Mouse (Mus musculus): ENCODE data around the gene L1td1. TPM values are rescaled to one million over a fixed set of nuclear protein-coding genes. Genes with fewer than 3 reads are reported as not detected.

The L1td1 gene
- total and polyA plus RNA-seq, 3 experiments: 0.22 TPM; not detected in 2

DNA sequence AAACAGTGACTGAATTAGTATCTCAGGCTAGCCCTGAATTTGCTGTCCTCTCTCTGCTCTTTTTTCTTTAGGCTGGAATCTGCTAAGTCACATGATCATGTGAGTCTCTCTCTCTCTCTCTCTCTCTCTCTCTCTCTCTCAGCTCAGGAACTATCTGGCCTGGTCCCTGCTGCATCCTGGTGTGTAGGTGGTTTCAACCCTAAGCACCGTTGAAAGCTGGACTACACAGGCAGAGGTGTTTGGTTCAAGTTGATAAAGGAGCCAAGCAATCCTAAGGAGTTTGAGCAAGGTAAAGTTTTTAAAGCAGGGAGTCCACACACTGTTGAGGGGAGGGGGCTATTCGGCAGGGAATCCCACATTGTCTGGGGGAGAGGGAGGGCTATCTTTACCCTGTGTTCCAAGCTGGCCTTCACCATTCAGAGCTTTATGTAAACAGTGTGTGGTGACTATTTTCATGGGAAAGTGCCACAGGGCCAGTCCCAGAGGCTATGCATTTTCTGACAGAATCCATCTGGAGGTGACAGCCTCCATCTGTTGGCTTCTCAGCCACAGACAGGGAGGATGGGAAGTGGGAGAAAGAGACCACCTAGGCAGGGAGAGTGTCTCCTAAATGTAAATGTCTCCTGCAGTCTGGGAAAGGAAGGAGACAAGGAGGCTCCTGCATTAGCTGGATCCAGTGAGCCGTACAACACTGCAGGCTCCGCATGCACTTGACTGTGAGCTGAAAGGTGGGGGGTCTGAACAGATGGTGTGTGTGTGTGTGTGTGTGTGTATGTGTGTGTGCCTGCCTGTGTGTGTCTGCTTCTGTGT, 31.7 kb downstream of the L1td1 start:
- TF ChIP-seq TAL1 (conservative IDR thresholded peaks at IDR 0.05; ENCODE audit: low read depth, low read length): no peak
- no peak for TF ChIP-seq GATA2 (IDR thresholded peaks at IDR 0.05; ENCODE audit: borderline replicate concordance, low read depth, low read length)
- TF ChIP-seq CTCF (IDR thresholded peaks at IDR 0.05; ENCODE audit: low read depth, low read length): no peak
- no peak for TF ChIP-seq POLR2AphosphoS5 (IDR thresholded peaks at IDR 0.05; ENCODE audit: insufficient replicate concordance, low read depth, low read length)
- no peak for TF ChIP-seq GATA1 (IDR thresholded peaks at IDR 0.05; ENCODE audit: borderline replicate concordance, low read length)
- no peaks in the 10 kb centered on the region for H3K4me1 ChIP-seq (ENCODE audit: insufficient read depth, low read depth, low read length)
- DNase-seq (ENCODE audit: low spot score) (no peak), ATAC-seq (ENCODE audit: extremely low read depth, insufficient number of reproducible peaks, low FRiP score, poor library complexity, severe bottlenecking) (no peak)
- no peaks in the 10 kb centered on the region for H3K27me3 ChIP-seq (ENCODE audit: insufficient read depth, low read length)
- no peak overlapping the region for H3K4me3 ChIP-seq (ENCODE audit: low read depth, low read length)
- peaks cover 64% of the 10 kb centered on the region for H3K9me3 ChIP-seq (replicated peaks)
- no peaks in the 10 kb centered on the region for H3K36me3 ChIP-seq (replicated peaks)

- ATAC-seq (ENCODE audit: extremely low read depth, insufficient number of reproducible peaks, low FRiP score, poor library complexity, severe bottlenecking) (no peak), DNase-seq (ENCODE audit: low spot score) (no peak)
- Histone ChIP-seq H3K4me3 (ENCODE audit: low read depth, low read length) (no peak overlapping the region), H3K27me3 (ENCODE audit: insufficient read depth, low read length) (no peaks in the 10 kb centered on the region), H3K36me3 (replicated peaks) (no peaks in the 10 kb centered on the region), H3K9me3 (replicated peaks) (peaks cover 66% of the 10 kb centered on the region), H3K4me1 (ENCODE audit: insufficient read depth, low read depth, low read length) (no peaks in the 10 kb centered on the region)
- TF ChIP-seq GATA1 (IDR thresholded peaks at IDR 0.05; ENCODE audit: borderline replicate concordance, low read length): no peak
- TF ChIP-seq TAL1 (conservative IDR thresholded peaks at IDR 0.05; ENCODE audit: low read depth, low read length): no peak
- no peak for TF ChIP-seq POLR2AphosphoS5 (IDR thresholded peaks at IDR 0.05; ENCODE audit: insufficient replicate concordance, low read depth, low read length)
- TF ChIP-seq CTCF (IDR thresholded peaks at IDR 0.05; ENCODE audit: low read depth, low read length): no peak
- no peak for TF ChIP-seq GATA2 (IDR thresholded peaks at IDR 0.05; ENCODE audit: borderline replicate concordance, low read depth, low read length)
Observed at GRCm38 (mm10) chr4:98758872-98759518, 32.5 kb downstream of the L1td1 start.

GRCm38 (mm10) chr4:98767134-98768133, 40.9 kb downstream of the L1td1 start:
- ATAC-seq (ENCODE audit: extremely low read depth, insufficient number of reproducible peaks, low FRiP score, poor library complexity, severe bottlenecking) (no peak), DNase-seq (ENCODE audit: low spot score) (no peak)
- H3K4me1 ChIP-seq (ENCODE audit: insufficient read depth, low read depth, low read length): no peaks in the 10 kb centered on the region
- no peaks in the 10 kb centered on the region for H3K27me3 ChIP-seq (ENCODE audit: insufficient read depth, low read length)
- peaks cover 56% of the 10 kb centered on the region for H3K9me3 ChIP-seq (replicated peaks)
- TF ChIP-seq POLR2AphosphoS5 (IDR thresholded peaks at IDR 0.05; ENCODE audit: insufficient replicate concordance, low read depth, low read length) (no peak), TAL1 (conservative IDR thresholded peaks at IDR 0.05; ENCODE audit: low read depth, low read length) (no peak), GATA2 (IDR thresholded peaks at IDR 0.05; ENCODE audit: borderline replicate concordance, low read depth, low read length) (no peak), GATA1 (IDR thresholded peaks at IDR 0.05; ENCODE audit: borderline replicate concordance, low read length) (no peak), CTCF (IDR thresholded peaks at IDR 0.05; ENCODE audit: low read depth, low read length) (no peak)
- H3K4me3 ChIP-seq (ENCODE audit: low read depth, low read length): no peak overlapping the region
- no peaks in the 10 kb centered on the region for H3K36me3 ChIP-seq (replicated peaks)

DNA sequence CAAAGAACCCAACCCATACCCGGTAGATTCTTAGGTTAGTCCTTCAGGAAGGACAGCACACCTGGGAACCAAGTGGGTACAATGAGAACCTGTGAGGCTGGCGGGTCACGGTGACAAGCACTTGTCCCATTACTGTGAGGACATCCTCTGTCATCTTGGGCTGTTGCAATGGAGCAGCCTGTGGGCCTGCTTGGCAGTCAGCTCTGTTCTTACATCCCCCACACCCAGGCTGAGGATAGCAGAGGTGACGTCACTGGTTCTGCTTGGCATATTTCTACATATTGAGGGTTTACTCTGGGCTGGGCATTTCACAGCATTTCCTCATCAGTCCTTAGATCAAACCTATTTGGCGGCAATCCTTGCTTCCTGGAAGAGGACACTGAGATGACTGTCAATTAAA, 47.3 kb downstream of the L1td1 start:
- Histone ChIP-seq H3K27me3 (ENCODE audit: insufficient read depth, low read length) (no peaks in the 10 kb centered on the region), H3K36me3 (replicated peaks) (no peaks in the 10 kb centered on the region), H3K4me1 (ENCODE audit: insufficient read depth, low read depth, low read length) (no peaks in the 10 kb centered on the region), H3K4me3 (ENCODE audit: low read depth, low read length) (no peak overlapping the region), H3K9me3 (replicated peaks) (peaks cover 75% of the 10 kb centered on the region)
- no peak for DNase-seq (ENCODE audit: low spot score)
- no peak for ATAC-seq (ENCODE audit: extremely low read depth, insufficient number of reproducible peaks, low FRiP score, poor library complexity, severe bottlenecking)
- TF ChIP-seq GATA1 (IDR thresholded peaks at IDR 0.05; ENCODE audit: borderline replicate concordance, low read length): no peak
- TF ChIP-seq CTCF (IDR thresholded peaks at IDR 0.05; ENCODE audit: low read depth, low read length): no peak
- TF ChIP-seq POLR2AphosphoS5 (IDR thresholded peaks at IDR 0.05; ENCODE audit: insufficient replicate concordance, low read depth, low read length): no peak
- no peak for TF ChIP-seq TAL1 (conservative IDR thresholded peaks at IDR 0.05; ENCODE audit: low read depth, low read length)
- TF ChIP-seq GATA2 (IDR thresholded peaks at IDR 0.05; ENCODE audit: borderline replicate concordance, low read depth, low read length): no peak

DNA sequence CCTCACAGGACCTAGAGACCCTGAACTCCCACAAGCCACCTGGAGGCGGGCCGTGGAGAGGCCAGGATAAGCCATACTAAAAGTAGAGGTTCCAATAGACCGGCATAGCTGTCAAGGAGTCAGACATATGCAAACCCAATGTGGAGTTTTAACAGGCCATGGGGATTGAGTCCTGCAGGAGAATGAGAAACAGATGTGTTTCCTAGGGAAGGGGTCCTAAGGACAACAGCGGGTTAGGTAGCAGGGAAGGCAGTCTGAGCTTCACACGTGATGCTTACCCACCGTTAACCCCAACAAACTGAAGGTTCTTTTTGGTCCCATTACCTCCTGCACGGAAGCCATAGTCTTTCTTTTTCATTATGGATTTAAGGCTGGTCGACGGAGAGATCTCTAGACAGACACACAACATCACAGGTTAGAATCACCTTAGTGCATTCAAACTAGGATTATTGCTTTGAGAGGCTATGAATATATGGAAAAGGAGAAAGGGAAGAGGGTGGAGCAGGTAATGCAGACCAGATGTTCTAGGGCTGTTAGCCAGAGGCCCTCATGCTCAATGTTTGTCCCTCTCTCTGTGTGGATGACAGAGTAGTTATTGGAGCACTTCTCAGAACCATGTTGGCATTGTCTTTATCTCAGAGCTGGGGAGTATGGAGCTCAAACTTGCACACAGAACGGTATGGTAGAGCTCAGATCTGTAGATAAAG, 50.3 kb downstream of the L1td1 start:
- ATAC-seq (ENCODE audit: extremely low read depth, insufficient number of reproducible peaks, low FRiP score, poor library complexity, severe bottlenecking) (no peak), DNase-seq (ENCODE audit: low spot score) (no peak)
- Histone ChIP-seq H3K4me3 (ENCODE audit: low read depth, low read length) (no peak overlapping the region), H3K9me3 (replicated peaks) (peaks cover 85% of the 10 kb centered on the region), H3K27me3 (ENCODE audit: insufficient read depth, low read length) (no peaks in the 10 kb centered on the region), H3K4me1 (ENCODE audit: insufficient read depth, low read depth, low read length) (no peaks in the 10 kb centered on the region), H3K36me3 (replicated peaks) (no peaks in the 10 kb centered on the region)
- TF ChIP-seq CTCF (IDR thresholded peaks at IDR 0.05; ENCODE audit: low read depth, low read length): no peak
- TF ChIP-seq GATA2 (IDR thresholded peaks at IDR 0.05; ENCODE audit: borderline replicate concordance, low read depth, low read length): no peak
- no peak for TF ChIP-seq TAL1 (conservative IDR thresholded peaks at IDR 0.05; ENCODE audit: low read depth, low read length)
- TF ChIP-seq GATA1 (IDR thresholded peaks at IDR 0.05; ENCODE audit: borderline replicate concordance, low read length): no peak
- TF ChIP-seq POLR2AphosphoS5 (IDR thresholded peaks at IDR 0.05; ENCODE audit: insufficient replicate concordance, low read depth, low read length): no peak
